Mouse (Mus musculus): ENCODE data around the gene AC161166.1.

- no peak for TF ChIP-seq CTCF (IDR thresholded peaks at IDR 0.05; ENCODE audit: low read depth)
- TF ChIP-seq EP300 (IDR thresholded peaks at IDR 0.05; ENCODE audit: low read depth) = no peak
Observed at GRCm38 (mm10) chr7:24506476-24506837, 5.8 kb downstream of the AC161166.1 start.

Measured in liver, postnatal 0 days (tissue).